Mouse (Mus musculus): Measurements from ENCODE around the gene Vti1b. TPM values are rescaled to one million over a fixed set of nuclear protein-coding genes. Genes with fewer than 3 reads are reported as not detected.
A peak's percentile ranks its signal among the peaks of the same experiment; 100 is the strongest.

Vti1b gene
- total RNA-seq, 4 experiments from 2014 or later, result 236 to 253 (median 243) TPM

GRCm38 (mm10) chr12:79138999-79139398 is 33.5 kb downstream of the Vti1b start:
- DNase-seq (ENCODE audit: low spot score in 2 of 2), result no peak

- DNase-seq (ENCODE audit: low spot score in 2 of 2), result no peak
Observed at GRCm38 (mm10) chr12:79136949-79137348, 35.5 kb downstream of the Vti1b start.

GRCm38 (mm10) chr12:79135105-79135504 is 37.4 kb downstream of the Vti1b start:
- DNase-seq (ENCODE audit: low spot score in 2 of 2), result no peak

GRCm38 (mm10) chr12:79134676-79135075 is 37.8 kb downstream of the Vti1b start:
- DNase-seq (ENCODE audit: low spot score in 2 of 2), result no peak

GRCm38 (mm10) chr12:79131706-79132460 is 40.6 kb downstream of the Vti1b start:
- DNase-seq (ENCODE audit: low spot score in 2 of 2), result no peak

- no peak for DNase-seq (ENCODE audit: low spot score in 2 of 2)
Observed at GRCm38 (mm10) chr12:79131178-79131675, 41.2 kb downstream of the Vti1b start.

GRCm38 (mm10) chr12:79130299-79131177 is 41.9 kb downstream of the Vti1b start, which contains the start of gene Arg2:
TSS of gene Arg2 (plus strand) at chr12:79130777.
- DNase-seq (ENCODE audit: low spot score in 2 of 2), result peak; percentile 64 to 65

GRCm38 (mm10) chr12:79122820-79123219 is 49.6 kb downstream of the Vti1b start:
- peak in 1 of 2 experiments; percentile 8 for DNase-seq (ENCODE audit: low spot score in 2 of 2)

GRCm38 (mm10) chr12:79118991-79119390 is 53.5 kb downstream of the Vti1b start:
- DNase-seq (ENCODE audit: low spot score in 2 of 2), result no peak

Other genes starting within 250 kb of the Vti1b start
- 10 to 100 TPM; 26.9 to 30.3 (median 28.3) TPM for gene Tmem229b, start 165.0 kb downstream of the Vti1b start, total RNA-seq (2022)
- 10 to 100 TPM; 21.1 to 27.5 (median 25.0) TPM for gene Plekhh1, start 143.5 kb downstream of the Vti1b start, total RNA-seq (2022)
- 10 to 100 TPM in 2 of 4 experiments, 1 to 10 TPM in 2; 8.1 to 12.4 (median 9.7) TPM for gene Pigh, start 83.0 kb downstream of the Vti1b start, total RNA-seq (2022)
- gene Arg2, start 41.9 kb downstream of the Vti1b start, total RNA-seq (2022), result 1 to 10 TPM; 4.5 to 5.7 (median 5.6) TPM
- gene Rdh11, start 19.6 kb upstream of the Vti1b start, total RNA-seq (2022), result 10 to 100 TPM; 23.6 to 29.3 (median 24.5) TPM
- gene Rdh12, start 36.2 kb upstream of the Vti1b start, total RNA-seq (2022), result 1 to 10 TPM; 1.4 to 2.7 (median 2.2) TPM
- 10 to 100 TPM; 28.0 to 34.1 (median 30.7) TPM for gene Zfyve26, start 123.6 kb upstream of the Vti1b start, total RNA-seq (2022)
- gene Rad51b, start 124.6 kb upstream of the Vti1b start, total RNA-seq (2022), result under 1 TPM in 1 of 4 experiments, not detected in 3; 0.39 TPM